Mouse (Mus musculus) right cerebral cortex, adult 18-20 months (tissue): Measurements from ENCODE around the gene Gpm6a.

ENCODE experiments used
- DNase-seq: peaks from one replicate; pipeline ENCODE4 v3.0.0; 2022; ENCODE audit warnings: mixed read lengths

Gene Gpm6a

GRCm38 (mm10) chr8:54954741-54955455 is at the start of gene Gpm6a:
Gene Gpm6a, plus strand, starts transcription at chr8:54954843.
- DNase-seq = peak; percentile 52

GRCm38 (mm10) chr8:54912891-54913290 is 41.8 kb upstream of the Gpm6a start:
- no peak for DNase-seq

GRCm38 (mm10) chr8:54917710-54918109 is 36.9 kb upstream of the Gpm6a start:
- DNase-seq = no peak

- peak; percentile 35 for DNase-seq
Measured at GRCm38 (mm10) chr8:54922160-54922855, 32.3 kb upstream of the Gpm6a start.

GRCm38 (mm10) chr8:54924936-54925335 is 29.7 kb upstream of the Gpm6a start:
- no peak for DNase-seq

- no peak for DNase-seq
Measured at GRCm38 (mm10) chr8:54932306-54932705, 22.3 kb upstream of the Gpm6a start.

GRCm38 (mm10) chr8:54953351-54953750 is 1.3 kb upstream of the Gpm6a start:
- DNase-seq = no peak

- DNase-seq = no peak
Measured at GRCm38 (mm10) chr8:54954030-54954429, 613 bp upstream of the Gpm6a start.

- DNase-seq = no peak
Measured at GRCm38 (mm10) chr8:54955456-54955800, 785 bp downstream of the Gpm6a start.

- no peak for DNase-seq
Measured at GRCm38 (mm10) chr8:54955935-54956573, 1.4 kb downstream of the Gpm6a start.

GRCm38 (mm10) chr8:54956787-54957186 is 2.1 kb downstream of the Gpm6a start:
- DNase-seq = no peak

- no peak for DNase-seq
Measured at GRCm38 (mm10) chr8:54957506-54957905, 2.9 kb downstream of the Gpm6a start.

GRCm38 (mm10) chr8:54961571-54961970 is 6.9 kb downstream of the Gpm6a start:
- no peak for DNase-seq

- no peak for DNase-seq
Measured at GRCm38 (mm10) chr8:54975020-54975419, 20.4 kb downstream of the Gpm6a start.

GRCm38 (mm10) chr8:54975506-54975905 is 20.9 kb downstream of the Gpm6a start:
- no peak for DNase-seq

- no peak for DNase-seq
Measured at GRCm38 (mm10) chr8:54975927-54976326, 21.3 kb downstream of the Gpm6a start.

GRCm38 (mm10) chr8:54976663-54977062 is 22.0 kb downstream of the Gpm6a start:
- no peak for DNase-seq

- no peak for DNase-seq
Measured at GRCm38 (mm10) chr8:54986791-54987190, 32.1 kb downstream of the Gpm6a start.

GRCm38 (mm10) chr8:54989093-54989492 is 34.5 kb downstream of the Gpm6a start:
- peak; percentile 25 for DNase-seq

GRCm38 (mm10) chr8:54991840-54992609 is 37.4 kb downstream of the Gpm6a start:
- no peak for DNase-seq

- no peak for DNase-seq
Measured at GRCm38 (mm10) chr8:54995662-54996061, 41.0 kb downstream of the Gpm6a start.

GRCm38 (mm10) chr8:55002398-55002797 is 47.8 kb downstream of the Gpm6a start:
- DNase-seq = no peak

GRCm38 (mm10) chr8:55002946-55003345 is 48.3 kb downstream of the Gpm6a start:
- no peak for DNase-seq
